Mouse (Mus musculus) stomach, postnatal 0 days (tissue): ENCODE measurements around the gene Epsti1.

ENCODE experiments used
- CTCF ChIP-seq: IDR thresholded peaks from 2 replicates; pipeline ENCODE4 v1.5.1; 2016; ENCODE audit warnings: antibody characterized with exemption, low read depth, mild to moderate bottlenecking, moderate library complexity
- EP300 ChIP-seq: optimal IDR thresholded peaks from 2 replicates; pipeline ENCODE3; 2016; ENCODE audit warnings: antibody characterized with exemption

GRCm38 (mm10) chr14:78015540-78016321 is 111.7 kb downstream of the Epsti1 start:
- TF ChIP-seq CTCF: no peak
- TF ChIP-seq EP300: no peak
